Mouse (Mus musculus): ENCODE results near the gene Yipf6. TPM values are rescaled to one million over a fixed set of nuclear protein-coding genes. Genes with fewer than 3 reads are reported as not detected.
"Not testable (repeated sequence)": the region's sequence is repeated elsewhere in the genome, so short reads cannot be mapped to it uniquely, and the experiment has no call there.

The Yipf6 gene
- 10 to 100 TPM in 1 of 2 experiments, 1 to 10 TPM in 1; 10.0 to 11.2 TPM for total RNA-seq (2021)
- long read RNA-seq, experiment 1, full-length matches to known transcripts, result 6 of 6 reads
- long read RNA-seq, experiment 1, partial matches to known transcripts, result 0 of 6 reads
- long read RNA-seq, experiment 1, other reads (novel, unspliced or antisense), result 0 of 6 reads
- long read RNA-seq, experiment 2, full-length matches to known transcripts, result 4 of 8 reads
- long read RNA-seq, experiment 2, partial matches to known transcripts, result 0 of 8 reads
- long read RNA-seq, experiment 2, other reads (novel, unspliced or antisense), result 4 of 8 reads

- no peak for DNase-seq
Observed at GRCm38 (mm10) chrX:98936101-98936500, at the start of gene Yipf6. Yipf6 (plus strand) TSS chrX:98936316.

GRCm38 (mm10) chrX:98890072-98890405 lies 46.1 kb upstream of the Yipf6 start:
- no peak for DNase-seq

- DNase-seq, result peak; percentile 70
Observed at GRCm38 (mm10) chrX:98890406-98891116, 45.6 kb upstream of the Yipf6 start, which contains the start of gene Ophn1. Ophn1 (minus strand) TSS chrX:98891025.

GRCm38 (mm10) chrX:98898307-98898706 lies 37.8 kb upstream of the Yipf6 start:
- DNase-seq, result peak; percentile 78

GRCm38 (mm10) chrX:98904226-98904625 lies 31.9 kb upstream of the Yipf6 start:
- DNase-seq, result no peak

- DNase-seq, result no peak
Observed at GRCm38 (mm10) chrX:98908910-98909309, 27.2 kb upstream of the Yipf6 start.

- DNase-seq, result no peak
Observed at GRCm38 (mm10) chrX:98919423-98919822, 16.7 kb upstream of the Yipf6 start.

- DNase-seq, result peak; percentile 93
Observed at GRCm38 (mm10) chrX:98936707-98937554, 815 bp downstream of the Yipf6 start.

GRCm38 (mm10) chrX:98937555-98938294 lies 1.6 kb downstream of the Yipf6 start:
- peak; percentile 92 for DNase-seq

- DNase-seq, result no peak
Observed at GRCm38 (mm10) chrX:98953941-98954340, 17.8 kb downstream of the Yipf6 start.

- no peak for DNase-seq
Observed at GRCm38 (mm10) chrX:98958287-98958686, 22.2 kb downstream of the Yipf6 start.

GRCm38 (mm10) chrX:98959050-98959449 lies 22.9 kb downstream of the Yipf6 start:
- DNase-seq, result no peak

GRCm38 (mm10) chrX:98963742-98964141 lies 27.6 kb downstream of the Yipf6 start:
- no peak for DNase-seq

GRCm38 (mm10) chrX:98964513-98964912 lies 28.4 kb downstream of the Yipf6 start:
- no peak for DNase-seq

- DNase-seq, result not testable (repeated sequence)
Observed at GRCm38 (mm10) chrX:98986611-98987010, 50.5 kb downstream of the Yipf6 start.

- no peak for DNase-seq
Observed at GRCm38 (mm10) chrX:98989574-98989973, 53.5 kb downstream of the Yipf6 start.

Other genes with a start within 250 kb of the Yipf6 start
- 1 to 10 TPM; 3.7 to 4.1 TPM for gene Ophn1, start 45.3 kb upstream of the Yipf6 start, total RNA-seq (2021)
- gene Stard8, start 66.9 kb downstream of the Yipf6 start, total RNA-seq (2021), result 10 to 100 TPM; 15.0 to 17.0 TPM
- gene Efnb1, start 199.8 kb downstream of the Yipf6 start, total RNA-seq (2021), result 1 to 10 TPM; 4.4 to 6.8 TPM

Measured in gastrocnemius, postnatal 25 days (tissue).